Mouse (Mus musculus) midbrain, embryonic 16.5 days (tissue): Measurements from ENCODE around the gene Srprb. TPM values are rescaled to one million over a fixed set of nuclear protein-coding genes. Genes with fewer than 3 reads are reported as not detected.

Experiments
- ATAC-seq: fragments of 200-750 bp; cut with Nextera tagmentation; 2 replicates; pipeline ENCODE4 v1.8.0; 2017; ENCODE audit warnings: moderate TSS enrichment
- H3K27ac ChIP-seq: fragments of 300-500 bp; sonication (generic); 2 replicates; pipeline ENCODE4 v1.5.1; 2014; ENCODE audit warnings: mild to moderate bottlenecking, low read length, mixed read lengths
- H3K27me3 ChIP-seq: fragments of 300-500 bp; sonication (generic); 2 replicates; pipeline ENCODE4 v1.6.1; 2014; ENCODE audit warnings: low read depth, low read length, mixed read lengths; ENCODE audit not compliant: control insufficient read depth, insufficient read depth
- H3K36me3 ChIP-seq: fragments of 300-500 bp; sonication (generic); 2 replicates; pipeline ENCODE4 v1.6.1; 2014; ENCODE audit warnings: mild to moderate bottlenecking, low read length, moderate library complexity, mixed read lengths; ENCODE audit not compliant: control insufficient read depth, insufficient read depth
- H3K4me1 ChIP-seq: fragments of 300-500 bp; sonication (generic); 2 replicates; pipeline ENCODE4 v1.6.1; 2014; ENCODE audit warnings: mild to moderate bottlenecking, low read length, mixed read lengths; ENCODE audit not compliant: control insufficient read depth, insufficient read depth
- H3K4me2 ChIP-seq: fragments of 300-500 bp; sonication (generic); 2 replicates; pipeline ENCODE4 v1.6.1; 2014; ENCODE audit warnings: mild to moderate bottlenecking, low read length, mixed read lengths
- H3K4me3 ChIP-seq: fragments of 300-500 bp; sonication (generic); 2 replicates; pipeline ENCODE4 v1.5.1; 2014; ENCODE audit warnings: low read depth, mild to moderate bottlenecking, low read length, moderate library complexity, mixed read lengths
- H3K9ac ChIP-seq: fragments of 300-500 bp; sonication (generic); 2 replicates; pipeline ENCODE4 v1.6.1; 2014; ENCODE audit warnings: low read depth, low read length, mixed read lengths
- H3K9me3 ChIP-seq: fragments of 300-500 bp; sonication (generic); replicated peaks from 2 replicates; pipeline ENCODE4 v1.6.1; 2014; ENCODE audit warnings: mild to moderate bottlenecking, low read length, mixed read lengths; ENCODE audit not compliant: control insufficient read depth, poor library complexity, severe bottlenecking
- WGBS: fragments of 180-500 bp; shearing (Covaris S2); extraction: QIAGEN DNeasy Blood & Tissue Kit; methylation state at CpG from one replicate; pipeline ENCODE4 v1.1.7; 2014; 5-methylcytosine and 5-hydroxymethylcytosine counted together
- polyA plus RNA-seq: library from polyadenylated mRNA; unstranded; fragments of >200 nt; fragmentation: Nextera tagmentation; extraction: Ambion mirVana; gene quantifications from 2 replicates; pipeline ENCODE4 v1.2.1, GENCODE M21; 2015

Srprb gene
- polyA plus RNA-seq, 1 experiment from 2014 or later = 60.7 TPM

- no peak overlapping the region for H3K9ac ChIP-seq
- ATAC-seq = no peak
- no peak overlapping the region for H3K4me2 ChIP-seq
- peaks cover 8% of the 10 kb centered on the region; the same call in 1 of the 2 replicates for H3K4me1 ChIP-seq
- 67% methylated on average over 4 of the region's 4 CpGs for WGBS
- H3K9me3 ChIP-seq = no peaks in the 10 kb centered on the region
- H3K27ac ChIP-seq = no peak overlapping the region
- H3K27me3 ChIP-seq = no peaks in the 10 kb centered on the region
- H3K4me3 ChIP-seq = no peak overlapping the region
- H3K36me3 ChIP-seq = peaks cover 12% of the 10 kb centered on the region
Observed at GRCm38 (mm10) chr9:103184855-103185254, 17.1 kb downstream of the Srprb start.

- Histone ChIP-seq H3K36me3 (peaks cover 6% of the 10 kb centered on the region), H3K27ac (no peak overlapping the region), H3K9ac (no peak overlapping the region), H3K4me3 (no peak overlapping the region), H3K4me1 (peaks cover 8% of the 10 kb centered on the region; the same call in 1 of the 2 replicates), H3K27me3 (no peaks in the 10 kb centered on the region), H3K9me3 (no peaks in the 10 kb centered on the region), H3K4me2 (no peak overlapping the region)
- no peak for ATAC-seq
- WGBS = 91% methylated on average over 8 of the region's 8 CpGs
Observed at GRCm38 (mm10) chr9:103181886-103182285, 20.1 kb downstream of the Srprb start.

GRCm38 (mm10) chr9:103180807-103181565 is 21.0 kb downstream of the Srprb start:
- no peaks in the 10 kb centered on the region for H3K27me3 ChIP-seq
- peak; percentile 73 for ATAC-seq
- 0 out of 2 replicates have a peak overlapping the region, but pooled peaks have one; percentile 23 for H3K27ac ChIP-seq
- no peaks in the 10 kb centered on the region for H3K9me3 ChIP-seq
- peak overlapping the region; percentile 18; the same call in 1 of the 2 replicates for H3K4me3 ChIP-seq
- peak overlapping the region; percentile 47 for H3K4me2 ChIP-seq
- H3K4me1 ChIP-seq = peaks cover 8% of the 10 kb centered on the region; the same call in 1 of the 2 replicates
- 4% methylated on average over 20 of the region's 20 CpGs for WGBS
- peaks cover 6% of the 10 kb centered on the region for H3K36me3 ChIP-seq
- peak overlapping the region; percentile 28 for H3K9ac ChIP-seq

- peaks cover 8% of the 10 kb centered on the region; the same call in 1 of the 2 replicates for H3K4me1 ChIP-seq
- H3K4me3 ChIP-seq = no peak overlapping the region
- WGBS = 62% methylated on average over 3 of the region's 3 CpGs
- H3K36me3 ChIP-seq = peaks cover 6% of the 10 kb centered on the region
- H3K27ac ChIP-seq = no peak overlapping the region
- ATAC-seq = no peak
- no peaks in the 10 kb centered on the region for H3K27me3 ChIP-seq
- H3K4me2 ChIP-seq = peak overlapping the region; percentile 47; the same call in 1 of the 2 replicates
- H3K9me3 ChIP-seq = no peaks in the 10 kb centered on the region
- H3K9ac ChIP-seq = peak overlapping the region; percentile 28
Observed at GRCm38 (mm10) chr9:103180303-103180702, 21.6 kb downstream of the Srprb start.

- no peaks in the 10 kb centered on the region for H3K9me3 ChIP-seq
- H3K9ac ChIP-seq = no peak overlapping the region
- peaks cover 6% of the 10 kb centered on the region; the same call in 1 of the 2 replicates for H3K4me1 ChIP-seq
- ATAC-seq = no peak
- no peaks in the 10 kb centered on the region for H3K27me3 ChIP-seq
- H3K4me3 ChIP-seq = no peak overlapping the region
- no peak overlapping the region for H3K27ac ChIP-seq
- WGBS = 98% methylated on average over 7 of the region's 7 CpGs
- H3K4me2 ChIP-seq = no peak overlapping the region
- peaks cover 3% of the 10 kb centered on the region for H3K36me3 ChIP-seq
Observed at GRCm38 (mm10) chr9:103175692-103176091, 26.2 kb downstream of the Srprb start.

GRCm38 (mm10) chr9:103174771-103175519 is 27.0 kb downstream of the Srprb start:
- H3K4me2 ChIP-seq = no peak overlapping the region
- no peak overlapping the region for H3K9ac ChIP-seq
- H3K36me3 ChIP-seq = peaks cover 3% of the 10 kb centered on the region
- no peaks in the 10 kb centered on the region for H3K27me3 ChIP-seq
- 62% methylated on average over 6 of the region's 6 CpGs for WGBS
- no peaks in the 10 kb centered on the region for H3K9me3 ChIP-seq
- no peaks in the 10 kb centered on the region; the same call in 1 of the 2 replicates for H3K4me1 ChIP-seq
- no peak for ATAC-seq
- no peak overlapping the region for H3K4me3 ChIP-seq
- no peak overlapping the region for H3K27ac ChIP-seq

GRCm38 (mm10) chr9:103168771-103169170 is 33.2 kb downstream of the Srprb start:
- Histone ChIP-seq H3K36me3 (peaks cover 22% of the 10 kb centered on the region), H3K9me3 (no peaks in the 10 kb centered on the region)
- 72% methylated on average over 7 of the region's 7 CpGs for WGBS

GRCm38 (mm10) chr9:103168046-103168445 is 33.9 kb downstream of the Srprb start:
- no peak overlapping the region for H3K27ac ChIP-seq
- no peak overlapping the region for H3K4me3 ChIP-seq
- H3K4me1 ChIP-seq = no peaks in the 10 kb centered on the region
- no peaks in the 10 kb centered on the region for H3K27me3 ChIP-seq
- no peak for ATAC-seq
- no peak overlapping the region for H3K4me2 ChIP-seq
- no peaks in the 10 kb centered on the region for H3K9me3 ChIP-seq
- peaks cover 22% of the 10 kb centered on the region for H3K36me3 ChIP-seq
- H3K9ac ChIP-seq = no peak overlapping the region
- WGBS = 70% methylated on average over 6 of the region's 6 CpGs

More at GRCm38 (mm10) chr9:103168771-103169170, 33.2 kb downstream of the Srprb start:
- Histone ChIP-seq H3K4me3 (no peak overlapping the region), H3K27me3 (no peaks in the 10 kb centered on the region), H3K4me2 (no peak overlapping the region), H3K4me1 (no peaks in the 10 kb centered on the region), H3K27ac (no peak overlapping the region), H3K9ac (no peak overlapping the region)
- no peak for ATAC-seq

GRCm38 (mm10) chr9:103163806-103164205 is 38.1 kb downstream of the Srprb start:
- H3K9me3 ChIP-seq = no peaks in the 10 kb centered on the region
- no peak overlapping the region for H3K27ac ChIP-seq
- peaks cover 32% of the 10 kb centered on the region for H3K36me3 ChIP-seq
- ATAC-seq = no peak
- WGBS = 74% methylated on average over 15 of the region's 15 CpGs
- H3K4me1 ChIP-seq = no peaks in the 10 kb centered on the region
- no peak overlapping the region for H3K9ac ChIP-seq
- H3K27me3 ChIP-seq = no peaks in the 10 kb centered on the region
- H3K4me3 ChIP-seq = no peak overlapping the region
- H3K4me2 ChIP-seq = no peak overlapping the region
